Mouse (Mus musculus) stomach, postnatal 0 days (tissue): ENCODE data around the gene Gm39566.

Experiments
- CTCF ChIP-seq: IDR thresholded peaks from 2 replicates; pipeline ENCODE4 v1.5.1; 2016; ENCODE audit warnings: antibody characterized with exemption, low read depth, mild to moderate bottlenecking, moderate library complexity
- EP300 ChIP-seq: optimal IDR thresholded peaks from 2 replicates; pipeline ENCODE3; 2016; ENCODE audit warnings: antibody characterized with exemption

- TF ChIP-seq CTCF (no peak), EP300 (no peak)
Measured at GRCm38 (mm10) chr11:69816520-69816919, 1.4 kb upstream of the Gm39566 start.
